Mouse (Mus musculus): ENCODE measurements around the gene Gm10436.
"Not testable (repeated sequence)": the region's sequence is repeated elsewhere in the genome, so short reads cannot be mapped to it uniquely, and the experiment has no call there.

The Gm10436 gene

DNA sequence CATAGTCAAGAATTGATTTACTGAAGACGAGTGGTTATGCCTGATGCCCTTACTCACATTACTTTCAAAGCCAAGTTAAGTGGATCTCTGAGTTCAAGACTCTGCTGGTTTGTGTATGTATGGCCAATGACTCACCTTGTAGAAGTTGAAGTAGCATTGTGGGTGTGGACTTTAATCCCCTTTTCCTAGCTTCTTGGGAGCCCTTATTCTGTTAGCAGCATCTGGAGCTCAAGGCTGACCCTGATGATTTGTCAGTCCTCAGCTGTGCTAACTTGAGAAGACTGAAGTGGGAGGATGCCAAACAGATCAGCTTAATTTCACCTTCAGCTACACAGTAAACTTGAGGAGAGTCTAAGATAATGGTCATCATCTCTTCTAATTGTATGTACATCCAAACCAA lies at the start of gene Gm10436:
Gm10436 (minus strand) TSS at position 101 of the 400 bp plus-strand sequence.
- not testable (repeated sequence) for DNase-seq

DNA sequence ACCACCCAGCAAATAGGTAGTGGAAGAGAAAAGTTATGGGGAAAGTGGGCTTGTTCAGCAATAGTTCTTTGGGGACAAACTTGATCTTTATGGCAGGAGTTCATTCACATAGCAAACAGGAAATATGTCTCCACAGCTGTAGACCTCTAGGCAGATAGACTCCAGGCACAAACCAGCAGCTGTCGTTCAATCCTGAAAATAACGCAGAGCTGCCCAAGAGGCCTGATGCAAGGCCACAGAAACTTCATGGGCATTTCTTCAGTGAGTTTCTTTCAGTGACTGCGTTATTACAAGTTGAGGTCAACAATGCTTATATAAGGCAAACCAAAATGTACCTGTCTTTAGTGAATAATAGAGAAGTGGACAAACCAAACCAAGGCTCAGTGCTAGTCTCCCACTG lies 37.5 kb upstream of the Gm10436 start:
- DNase-seq, result no peak

GRCm38 (mm10) chr12:88218059-88218458 lies 36.2 kb upstream of the Gm10436 start:
- DNase-seq, result not testable (repeated sequence)

DNA sequence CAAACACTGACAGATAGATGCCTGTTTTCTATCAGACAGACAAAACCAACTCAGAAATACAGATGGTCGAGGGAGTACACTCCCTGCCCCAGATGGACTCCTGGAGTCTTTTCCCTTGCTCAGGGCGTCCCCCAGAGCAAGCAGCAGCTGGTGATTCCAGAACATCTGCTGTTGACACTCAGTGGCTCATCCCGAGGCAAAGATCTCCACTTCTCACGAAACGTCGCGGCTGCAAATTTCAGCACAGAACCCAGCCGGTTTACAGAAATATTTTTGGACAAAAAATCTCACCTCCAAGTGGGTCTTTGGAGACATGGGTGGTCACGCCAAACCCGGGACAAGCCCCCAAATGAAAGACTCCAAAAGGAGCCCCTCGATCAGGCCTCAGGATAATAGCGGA lies 32.7 kb upstream of the Gm10436 start:
- no peak for DNase-seq

- DNase-seq, result not testable (repeated sequence)
These were observed 29.6 kb upstream of the Gm10436 start for GRCm38 (mm10) chr12:88211458-88211857.

DNA sequence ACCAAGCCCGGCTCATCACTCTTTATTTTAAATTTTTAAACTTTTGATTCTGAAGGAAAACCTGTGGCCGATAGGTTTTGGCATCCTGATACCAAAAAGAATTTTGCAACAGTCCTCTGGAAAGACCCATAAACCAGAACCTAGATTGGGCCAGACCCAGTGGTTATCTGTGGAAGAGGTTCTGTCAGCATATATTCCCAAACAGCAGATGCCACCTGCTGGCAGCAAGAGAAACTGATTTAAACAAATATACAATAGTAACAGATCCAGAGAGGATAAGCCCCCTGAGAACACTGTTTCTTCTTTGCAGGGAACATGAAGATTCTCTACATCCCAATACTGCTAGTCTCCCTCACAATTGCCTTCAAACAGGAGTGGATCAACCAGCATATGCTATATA lies 20.9 kb upstream of the Gm10436 start:
- no peak for DNase-seq

Measured in cerebellum, adult 8-10 months (tissue).